Mouse (Mus musculus) myocyte (in vitro differentiated cells): Measurements from ENCODE around the gene Slc3a2. TPM values are rescaled to one million over a fixed set of nuclear protein-coding genes. Genes with fewer than 3 reads are reported as not detected.

Experiments
- H3K27me3 ChIP-seq: one replicate; pipeline ENCODE4 v1.6.1; 2011; ENCODE audit not compliant: control insufficient read depth, insufficient read depth, insufficient read length
- H3K36me3 ChIP-seq: one replicate; pipeline ENCODE4 v1.6.1; 2011; ENCODE audit not compliant: control insufficient read depth, insufficient read depth
- H3K4me2 ChIP-seq: one replicate; pipeline ENCODE4 v1.6.1; 2011; ENCODE audit warnings: low read depth, control low read depth
- H3K4me3 ChIP-seq: one replicate; pipeline ENCODE4 v1.5.1; 2011; ENCODE audit warnings: mild to moderate bottlenecking, control low read depth, moderate library complexity
- H3K79me2 ChIP-seq: one replicate; pipeline ENCODE4 v1.6.1; 2011; ENCODE audit not compliant: control insufficient read depth, insufficient read depth
- H3ac ChIP-seq: one replicate; pipeline ENCODE4 v1.6.1; 2011; ENCODE audit not compliant: control insufficient read depth, insufficient read length
- CEBPB ChIP-seq: IDR thresholded peaks from 2 replicates; pipeline ENCODE4 v1.6.1; 2011; ENCODE audit warnings: mild to moderate bottlenecking, moderate library complexity; ENCODE audit not compliant: poor library complexity, insufficient read depth, severe bottlenecking
- E2F4 ChIP-seq: IDR thresholded peaks from one replicate; pipeline ENCODE4 v1.6.1; 2011; ENCODE audit warnings: mild to moderate bottlenecking, control low read depth, moderate library complexity; ENCODE audit not compliant: insufficient read depth
- MAX ChIP-seq: IDR thresholded peaks from one replicate; pipeline ENCODE4 v1.6.1; 2011; ENCODE audit warnings: low read depth, mild to moderate bottlenecking, control low read depth
- MYOD1 ChIP-seq, 3 experiments: IDR thresholded peaks; one replicate each; pipeline ENCODE4 v1.6.1; 2011; ENCODE audit warnings: control low read depth in 2 of 3, low read depth in 2 of 3, mild to moderate bottlenecking in 2 of 3, moderate library complexity in 1 of 3; ENCODE audit not compliant: insufficient read length in 2 of 3, control insufficient read depth in 1 of 3
- MYOG ChIP-seq, 3 experiments: IDR thresholded peaks; one replicate each; pipeline ENCODE4 v1.6.1; 2011; ENCODE audit warnings: control low read depth in 2 of 3, low read depth in 2 of 3, mild to moderate bottlenecking in 2 of 3; ENCODE audit not compliant: insufficient read length in 2 of 3, control insufficient read depth in 1 of 3, insufficient read depth in 1 of 3
- POLR2A ChIP-seq: IDR thresholded peaks from one replicate; pipeline ENCODE4 v1.6.1; 2011; ENCODE audit warnings: low read depth, mild to moderate bottlenecking, control low read depth, moderate library complexity; ENCODE audit not compliant: insufficient read length
- POLR2AphosphoS2 ChIP-seq: IDR thresholded peaks from one replicate; pipeline ENCODE4 v1.6.1; 2011; ENCODE audit warnings: low read depth, control low read depth; ENCODE audit not compliant: insufficient read length
- REST ChIP-seq: IDR thresholded peaks from one replicate; pipeline ENCODE4 v1.6.1; 2011; ENCODE audit warnings: mild to moderate bottlenecking, control low read depth, moderate library complexity; ENCODE audit not compliant: insufficient read depth, insufficient read length
- SRF ChIP-seq: IDR thresholded peaks from one replicate; pipeline ENCODE4 v1.6.1; 2011; ENCODE audit warnings: low read depth; ENCODE audit not compliant: control insufficient read depth, insufficient read length
- TCF12 ChIP-seq: IDR thresholded peaks from one replicate; pipeline ENCODE4 v1.6.1; 2011; ENCODE audit warnings: mild to moderate bottlenecking, control low read depth; ENCODE audit not compliant: poor library complexity, insufficient read depth, severe bottlenecking
- TCF3 ChIP-seq: IDR thresholded peaks from one replicate; pipeline ENCODE4 v1.6.1; 2011; ENCODE audit warnings: low read depth, control low read depth; ENCODE audit not compliant: insufficient read length
- USF1 ChIP-seq: IDR thresholded peaks from one replicate; pipeline ENCODE4 v1.6.1; 2011; ENCODE audit warnings: low read depth, mild to moderate bottlenecking, control low read depth, moderate library complexity
- polyA plus RNA-seq: library from polyadenylated mRNA; unstranded; fragments of >200 nt; fragmentation: generic; extraction: Trizol; gene quantifications from one replicate; pipeline ENCODE4 v1.2.1, GENCODE M21; 2012; ENCODE audit warnings: missing spikeins

Gene Slc3a2
- polyA plus RNA-seq, 1 experiment = 806 TPM

GRCm38 (mm10) chr19:8679031-8679779 lies 44.0 kb downstream of the Slc3a2 start:
- no peaks in the 10 kb centered on the region for H3K79me2 ChIP-seq
- H3K4me2 ChIP-seq = no peak overlapping the region
- no peak for TF ChIP-seq MYOD1 (IDR thresholded peaks at IDR 0.05; ENCODE audit: control insufficient read depth in 1 of 3, insufficient read length in 2 of 3, low read depth in 2 of 3)
- TF ChIP-seq POLR2AphosphoS2 = no peak
- no peak for TF ChIP-seq SRF
- no peak for TF ChIP-seq E2F4
- TF ChIP-seq MAX = no peak
- TF ChIP-seq TCF3 = no peak
- no peak overlapping the region for H3K4me3 ChIP-seq
- no peaks in the 10 kb centered on the region for H3K36me3 ChIP-seq
- H3K27me3 ChIP-seq = peaks cover 48% of the 10 kb centered on the region
- no peak overlapping the region for H3ac ChIP-seq

GRCm38 (mm10) chr19:8673336-8674063 lies 49.7 kb downstream of the Slc3a2 start:
- no peak overlapping the region for H3K4me3 ChIP-seq

GRCm38 (mm10) chr19:8672859-8673258 lies 50.3 kb downstream of the Slc3a2 start:
- TF ChIP-seq MAX (no peak), SRF (no peak), MYOD1 (IDR thresholded peaks at IDR 0.05; ENCODE audit: control insufficient read depth in 1 of 3, insufficient read length in 2 of 3, low read depth in 2 of 3) (no peak), POLR2A (no peak), TCF3 (no peak), USF1 (no peak), REST (no peak), POLR2AphosphoS2 (no peak), MYOG (IDR thresholded peaks at IDR 0.05; ENCODE audit: control insufficient read depth in 1 of 3, insufficient read depth in 1 of 3, insufficient read length in 2 of 3, low read depth in 2 of 3) (no peak), E2F4 (no peak), CEBPB (no peak), TCF12 (no peak)
- no peak overlapping the region for H3K4me3 ChIP-seq
- H3K4me2 ChIP-seq = no peak overlapping the region
- peaks cover 43% of the 10 kb centered on the region for H3K27me3 ChIP-seq
- H3K79me2 ChIP-seq = no peaks in the 10 kb centered on the region
- no peaks in the 10 kb centered on the region for H3K36me3 ChIP-seq
- no peak overlapping the region for H3ac ChIP-seq

More at GRCm38 (mm10) chr19:8673336-8674063, 49.7 kb downstream of the Slc3a2 start:
- H3K27me3 ChIP-seq = peaks cover 49% of the 10 kb centered on the region
- TF ChIP-seq REST = no peak
- no peak for TF ChIP-seq POLR2A
- TF ChIP-seq POLR2AphosphoS2 = no peak
- no peak for TF ChIP-seq TCF12
- TF ChIP-seq CEBPB = no peak
- no peak for TF ChIP-seq MAX
- no peaks in the 10 kb centered on the region for H3K36me3 ChIP-seq
- no peaks in the 10 kb centered on the region for H3K79me2 ChIP-seq
- no peak overlapping the region for H3ac ChIP-seq
- no peak overlapping the region for H3K4me2 ChIP-seq

GRCm38 (mm10) chr19:8665746-8666145 lies 57.4 kb downstream of the Slc3a2 start:
- H3K36me3 ChIP-seq = no peaks in the 10 kb centered on the region
- H3ac ChIP-seq = no peak overlapping the region
- peaks cover 57% of the 10 kb centered on the region for H3K27me3 ChIP-seq
- no peak overlapping the region for H3K4me3 ChIP-seq
- TF ChIP-seq POLR2A (no peak), MYOD1 (IDR thresholded peaks at IDR 0.05; ENCODE audit: control insufficient read depth in 1 of 3, insufficient read length in 2 of 3, low read depth in 2 of 3) (no peak), TCF3 (no peak), POLR2AphosphoS2 (no peak), CEBPB (no peak), TCF12 (no peak), MYOG (IDR thresholded peaks at IDR 0.05; ENCODE audit: control insufficient read depth in 1 of 3, insufficient read depth in 1 of 3, insufficient read length in 2 of 3, low read depth in 2 of 3) (no peak), SRF (no peak), REST (no peak), E2F4 (no peak), USF1 (no peak), MAX (no peak)
- H3K4me2 ChIP-seq = no peak overlapping the region
- no peaks in the 10 kb centered on the region for H3K79me2 ChIP-seq

GRCm38 (mm10) chr19:8664859-8665258 lies 58.3 kb downstream of the Slc3a2 start:
- Histone ChIP-seq H3K36me3 (no peaks in the 10 kb centered on the region), H3K4me3 (no peak overlapping the region), H3K27me3 (peaks cover 58% of the 10 kb centered on the region), H3ac (no peak overlapping the region), H3K79me2 (no peaks in the 10 kb centered on the region), H3K4me2 (no peak overlapping the region)
- TF ChIP-seq MYOG (IDR thresholded peaks at IDR 0.05; ENCODE audit: control insufficient read depth in 1 of 3, insufficient read depth in 1 of 3, insufficient read length in 2 of 3, low read depth in 2 of 3) (no peak), SRF (no peak), POLR2AphosphoS2 (no peak), POLR2A (no peak), E2F4 (no peak), MYOD1 (IDR thresholded peaks at IDR 0.05; ENCODE audit: control insufficient read depth in 1 of 3, insufficient read length in 2 of 3, low read depth in 2 of 3) (no peak), USF1 (no peak), REST (no peak), TCF12 (no peak), TCF3 (no peak), MAX (no peak), CEBPB (no peak)
